Mouse (Mus musculus): ENCODE measurements around the gene Mettl23.

GRCm38 (mm10) chr11:116809520-116809919 is 33.6 kb upstream of the Mettl23 start:
- TF ChIP-seq CTCF (IDR thresholded peaks at IDR 0.05; ENCODE audit: borderline replicate concordance, extremely low read depth, insufficient read depth, insufficient read length) (no peak), POLR2A (IDR thresholded peaks at IDR 0.05; ENCODE audit: borderline replicate concordance, extremely low read depth, insufficient read depth, insufficient read length, poor library complexity, severe bottlenecking) (no peak)
